Mouse (Mus musculus): Measurements from ENCODE around the gene Sertad4. TPM values are rescaled to one million over a fixed set of nuclear protein-coding genes. Genes with fewer than 3 reads are reported as not detected.

Gene Sertad4
- polyA plus RNA-seq, 1 experiment from 2014 or later, result 9.4 TPM

DNA sequence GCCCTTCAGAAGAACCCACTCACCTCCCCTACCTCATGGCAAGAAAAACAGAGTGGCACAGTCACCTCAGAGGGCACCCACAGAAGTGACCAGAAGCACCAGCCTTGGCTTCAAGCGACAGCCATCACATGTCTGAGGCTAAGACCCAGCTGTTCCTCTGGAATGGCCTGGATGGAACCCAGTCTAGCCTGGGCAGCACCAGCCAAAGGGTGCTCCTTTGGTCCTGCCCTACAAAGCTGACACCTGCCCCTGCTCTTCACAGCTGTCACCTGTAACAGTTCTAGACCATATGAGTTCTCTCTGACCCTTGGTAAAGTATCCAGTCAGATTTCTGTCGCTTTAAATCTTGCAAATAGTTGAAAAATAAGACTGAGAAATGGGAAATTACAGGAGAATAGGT is 14.9 kb downstream of the Sertad4 start:
- no peaks in the 10 kb centered on the region for H3K9me3 ChIP-seq (ENCODE audit: control insufficient read depth, low read length)
- ATAC-seq (ENCODE audit: low read depth), result no peak
- no peak overlapping the region for H3K4me3 ChIP-seq (ENCODE audit: low read length)
- 72% methylated on average over 2 of the region's 2 CpGs for WGBS
- no peak overlapping the region for H3K4me2 ChIP-seq (ENCODE audit: low read depth, low read length)
- H3K27me3 ChIP-seq (ENCODE audit: control insufficient read depth, insufficient read depth, low read depth, low read length), result no peaks in the 10 kb centered on the region
- H3K36me3 ChIP-seq (ENCODE audit: control insufficient read depth, insufficient read depth, low read length), result peaks cover 3% of the 10 kb centered on the region
- H3K9ac ChIP-seq (ENCODE audit: low read length), result no peak overlapping the region
- no peaks in the 10 kb centered on the region; the same call in 1 of the 2 replicates for H3K4me1 ChIP-seq (replicated peaks; ENCODE audit: control insufficient read depth, insufficient read depth, low read length)
- H3K27ac ChIP-seq (ENCODE audit: low read length), result no peak overlapping the region

DNA sequence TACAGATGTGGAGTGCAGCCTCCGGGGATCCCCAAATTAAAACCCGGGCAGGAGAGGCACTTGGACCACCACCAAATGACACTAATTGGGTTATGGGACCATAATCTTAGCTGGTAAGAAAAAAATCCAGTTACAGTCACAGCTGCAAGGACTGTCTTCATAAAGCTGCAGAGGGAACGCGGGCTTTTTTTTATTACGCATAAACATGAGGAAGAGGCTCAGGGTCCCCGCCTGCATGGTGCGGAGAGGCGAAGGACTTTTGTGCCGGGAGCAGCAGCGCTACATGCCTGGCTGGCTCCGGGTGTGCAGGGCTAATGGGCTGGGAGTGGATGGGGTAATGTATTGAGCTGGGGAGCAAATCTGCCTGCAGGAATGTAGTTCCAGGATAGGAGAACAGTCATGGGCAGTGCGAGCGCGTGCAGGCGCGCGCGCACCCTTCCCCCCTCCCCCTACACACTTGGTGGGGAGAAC is 20.3 kb downstream of the Sertad4 start:
- H3K4me1 ChIP-seq (replicated peaks; ENCODE audit: control insufficient read depth, insufficient read depth, low read length), result peaks cover 23% of the 10 kb centered on the region
- peak overlapping the region; percentile 94 for H3K4me2 ChIP-seq (ENCODE audit: low read depth, low read length)
- no peaks in the 10 kb centered on the region for H3K9me3 ChIP-seq (ENCODE audit: control insufficient read depth, low read length)
- H3K27ac ChIP-seq (ENCODE audit: low read length), result peak overlapping the region; percentile 71
- H3K27me3 ChIP-seq (ENCODE audit: control insufficient read depth, insufficient read depth, low read depth, low read length), result peaks cover 16% of the 10 kb centered on the region
- peak; percentile 55 for ATAC-seq (ENCODE audit: low read depth)
- H3K36me3 ChIP-seq (ENCODE audit: control insufficient read depth, insufficient read depth, low read length), result no peaks in the 10 kb centered on the region
- peak overlapping the region; percentile 73 for H3K9ac ChIP-seq (ENCODE audit: low read length)
- peak overlapping the region; percentile 56 for H3K4me3 ChIP-seq (ENCODE audit: low read length)
- 5% methylated on average over 18 of the region's 18 CpGs for WGBS

DNA sequence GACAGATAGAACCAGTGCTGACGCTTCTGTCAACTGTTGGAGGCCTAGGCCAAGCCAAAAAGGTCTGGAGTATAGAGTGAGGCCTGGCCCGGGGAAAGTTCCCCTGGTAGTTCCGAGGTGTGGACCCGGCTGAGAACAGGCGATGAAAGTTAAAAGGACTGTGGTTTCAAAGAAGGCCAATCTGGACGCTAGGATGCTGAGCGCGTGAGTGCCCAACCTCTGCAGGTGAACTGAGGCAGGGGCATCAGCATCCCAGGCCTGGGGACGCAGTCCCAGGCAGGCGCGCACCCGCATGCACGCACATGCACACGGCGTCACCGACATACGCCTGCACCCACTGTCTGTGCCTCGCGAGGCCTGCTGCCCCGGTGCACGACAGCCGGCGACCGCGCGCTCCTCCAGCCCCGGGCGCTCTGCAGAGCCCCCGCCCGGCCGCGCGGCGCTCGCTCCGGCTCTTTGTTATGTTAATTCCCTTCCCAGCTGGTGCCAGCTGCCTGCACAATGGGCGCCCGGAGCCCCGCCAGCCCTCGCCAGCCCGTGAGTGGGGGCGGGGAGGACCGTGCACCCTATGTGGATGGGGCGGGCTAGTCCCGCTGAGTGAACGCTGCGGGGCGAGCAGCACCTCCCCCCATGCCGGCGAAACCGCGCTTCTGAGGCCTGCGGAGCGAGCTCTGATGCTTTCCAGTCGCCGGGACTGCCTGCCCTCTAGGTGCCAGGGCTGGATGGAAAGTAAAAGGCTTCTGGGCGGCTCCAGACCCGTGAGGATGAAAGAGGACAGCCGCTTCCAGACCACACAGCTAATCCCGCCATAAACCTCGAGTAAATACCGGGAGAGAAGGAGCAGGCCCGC is 21.0 kb downstream of the Sertad4 start:
- Histone ChIP-seq H3K4me2 (ENCODE audit: low read depth, low read length) (peak overlapping the region; percentile 94), H3K4me3 (ENCODE audit: low read length) (peak overlapping the region; percentile 56), H3K9ac (ENCODE audit: low read length) (peak overlapping the region; percentile 73), H3K4me1 (replicated peaks; ENCODE audit: control insufficient read depth, insufficient read depth, low read length) (peaks cover 23% of the 10 kb centered on the region), H3K27ac (ENCODE audit: low read length) (peak overlapping the region; percentile 71), H3K36me3 (ENCODE audit: control insufficient read depth, insufficient read depth, low read length) (no peaks in the 10 kb centered on the region), H3K27me3 (ENCODE audit: control insufficient read depth, insufficient read depth, low read depth, low read length) (peaks cover 16% of the 10 kb centered on the region), H3K9me3 (ENCODE audit: control insufficient read depth, low read length) (no peaks in the 10 kb centered on the region)
- ATAC-seq (ENCODE audit: low read depth), result peak; percentile 83
- 4% methylated on average over 59 of the region's 63 CpGs for WGBS

DNA sequence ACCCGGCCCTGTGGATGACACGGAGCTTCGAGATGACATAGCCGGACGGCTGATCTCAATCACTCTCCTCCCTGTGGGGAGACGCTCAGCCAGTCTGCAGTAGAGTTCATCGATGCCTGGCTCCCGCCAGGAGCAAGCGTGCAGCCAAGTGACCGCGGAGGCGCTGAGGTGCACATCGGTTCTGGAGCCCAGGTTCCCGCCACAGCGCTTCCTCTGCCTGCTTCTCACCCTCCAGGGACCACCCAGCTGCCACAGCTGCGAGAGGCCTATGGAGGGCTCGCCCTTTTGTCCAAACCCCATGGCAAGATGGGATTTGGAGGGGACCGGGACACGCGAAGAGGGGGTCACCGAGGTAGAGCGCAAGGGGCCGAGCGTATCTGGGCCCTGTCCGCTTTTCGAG is 22.0 kb downstream of the Sertad4 start:
- Histone ChIP-seq H3K4me3 (ENCODE audit: low read length) (no peak overlapping the region), H3K36me3 (ENCODE audit: control insufficient read depth, insufficient read depth, low read length) (no peaks in the 10 kb centered on the region), H3K9me3 (ENCODE audit: control insufficient read depth, low read length) (no peaks in the 10 kb centered on the region), H3K4me1 (replicated peaks; ENCODE audit: control insufficient read depth, insufficient read depth, low read length) (peaks cover 23% of the 10 kb centered on the region), H3K27me3 (ENCODE audit: control insufficient read depth, insufficient read depth, low read depth, low read length) (peaks cover 16% of the 10 kb centered on the region), H3K27ac (ENCODE audit: low read length) (no peak overlapping the region), H3K4me2 (ENCODE audit: low read depth, low read length) (no peak overlapping the region), H3K9ac (ENCODE audit: low read length) (no peak overlapping the region; the same call in 1 of the 2 replicates)
- 36% methylated on average over 26 of the region's 26 CpGs for WGBS
- no peak for ATAC-seq (ENCODE audit: low read depth)

DNA sequence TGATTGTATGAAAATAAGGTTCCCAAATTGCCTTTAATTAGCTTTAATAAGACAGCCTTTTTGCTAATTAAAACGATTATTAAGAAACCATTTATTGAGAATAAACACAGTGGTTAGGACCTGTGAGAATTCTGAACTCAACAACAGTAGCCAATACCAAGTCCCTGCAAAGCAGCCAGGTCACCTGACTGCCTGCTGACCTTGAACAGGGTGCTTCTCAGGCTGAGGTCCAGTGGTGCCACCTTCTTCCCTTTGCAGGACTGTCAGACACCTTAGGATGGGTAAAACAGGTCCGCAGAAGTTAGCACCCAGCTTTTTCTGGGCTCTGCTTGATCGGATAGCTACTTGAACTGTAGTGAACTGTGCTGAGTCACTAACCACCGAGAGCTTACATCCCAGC is 22.5 kb downstream of the Sertad4 start:
- Histone ChIP-seq H3K27ac (ENCODE audit: low read length) (no peak overlapping the region), H3K4me1 (replicated peaks; ENCODE audit: control insufficient read depth, insufficient read depth, low read length) (peaks cover 23% of the 10 kb centered on the region), H3K27me3 (ENCODE audit: control insufficient read depth, insufficient read depth, low read depth, low read length) (peaks cover 16% of the 10 kb centered on the region), H3K4me2 (ENCODE audit: low read depth, low read length) (no peak overlapping the region), H3K4me3 (ENCODE audit: low read length) (no peak overlapping the region), H3K9me3 (ENCODE audit: control insufficient read depth, low read length) (no peaks in the 10 kb centered on the region), H3K36me3 (ENCODE audit: control insufficient read depth, insufficient read depth, low read length) (no peaks in the 10 kb centered on the region), H3K9ac (ENCODE audit: low read length) (no peak overlapping the region)
- WGBS, result 49% methylated on average over 4 of the region's 4 CpGs
- ATAC-seq (ENCODE audit: low read depth), result no peak

DNA sequence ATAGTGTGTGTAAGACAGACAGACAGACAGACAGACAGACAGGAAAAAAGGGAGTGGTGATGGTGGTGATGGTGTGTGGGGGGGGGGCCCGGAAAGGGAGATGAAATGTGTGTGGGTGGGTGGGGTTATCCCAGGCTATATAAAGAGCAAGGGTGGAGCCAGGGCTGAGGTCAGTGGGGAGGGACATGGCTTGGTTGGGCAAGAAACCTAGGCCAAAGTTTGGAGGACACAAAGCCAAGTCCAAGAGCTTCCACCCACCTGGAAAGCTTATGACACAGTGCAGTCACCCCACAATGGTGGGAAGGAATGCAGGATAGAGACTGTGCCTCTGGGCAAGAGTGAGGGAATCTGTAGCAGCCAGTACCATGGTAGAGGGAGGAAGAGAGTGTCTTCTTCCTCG is 23.2 kb downstream of the Sertad4 start:
- H3K4me1 ChIP-seq (replicated peaks; ENCODE audit: control insufficient read depth, insufficient read depth, low read length), result peaks cover 23% of the 10 kb centered on the region
- 56% methylated on average over 2 of the region's 2 CpGs for WGBS
- H3K9ac ChIP-seq (ENCODE audit: low read length), result no peak overlapping the region
- H3K9me3 ChIP-seq (ENCODE audit: control insufficient read depth, low read length), result no peaks in the 10 kb centered on the region
- H3K4me3 ChIP-seq (ENCODE audit: low read length), result no peak overlapping the region
- H3K36me3 ChIP-seq (ENCODE audit: control insufficient read depth, insufficient read depth, low read length), result no peaks in the 10 kb centered on the region
- H3K27ac ChIP-seq (ENCODE audit: low read length), result no peak overlapping the region
- no peak for ATAC-seq (ENCODE audit: low read depth)
- H3K27me3 ChIP-seq (ENCODE audit: control insufficient read depth, insufficient read depth, low read depth, low read length), result peaks cover 16% of the 10 kb centered on the region
- no peak overlapping the region for H3K4me2 ChIP-seq (ENCODE audit: low read depth, low read length)

DNA sequence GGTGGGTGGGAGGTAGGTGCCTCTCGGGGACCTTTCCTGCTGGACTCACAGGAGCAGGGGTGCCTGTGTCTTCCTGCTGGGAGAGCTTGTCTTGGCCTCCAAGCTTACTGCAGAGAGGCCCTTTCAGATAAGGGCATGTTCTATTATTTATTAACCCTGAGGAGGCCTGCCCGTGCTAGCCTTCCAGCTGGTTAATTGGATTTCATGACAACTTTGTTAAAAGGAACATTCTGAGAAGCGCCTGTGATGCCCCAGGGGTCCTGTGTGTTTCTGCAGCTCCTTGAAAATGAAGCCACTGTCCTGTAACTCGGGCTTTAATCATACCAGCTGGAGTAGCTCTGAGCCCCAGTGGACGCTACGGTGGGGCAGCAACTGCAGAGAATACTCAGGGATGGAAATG is 25.1 kb downstream of the Sertad4 start:
- Histone ChIP-seq H3K9me3 (ENCODE audit: control insufficient read depth, low read length) (no peaks in the 10 kb centered on the region), H3K4me1 (replicated peaks; ENCODE audit: control insufficient read depth, insufficient read depth, low read length) (peaks cover 22% of the 10 kb centered on the region), H3K27me3 (ENCODE audit: control insufficient read depth, insufficient read depth, low read depth, low read length) (peaks cover 16% of the 10 kb centered on the region), H3K36me3 (ENCODE audit: control insufficient read depth, insufficient read depth, low read length) (no peaks in the 10 kb centered on the region), H3K27ac (ENCODE audit: low read length) (peak overlapping the region; percentile 62), H3K9ac (ENCODE audit: low read length) (no peak overlapping the region), H3K4me2 (ENCODE audit: low read depth, low read length) (no peak overlapping the region), H3K4me3 (ENCODE audit: low read length) (no peak overlapping the region)
- WGBS, result 23% methylated on average over 6 of the region's 6 CpGs
- no peak for ATAC-seq (ENCODE audit: low read depth)

DNA sequence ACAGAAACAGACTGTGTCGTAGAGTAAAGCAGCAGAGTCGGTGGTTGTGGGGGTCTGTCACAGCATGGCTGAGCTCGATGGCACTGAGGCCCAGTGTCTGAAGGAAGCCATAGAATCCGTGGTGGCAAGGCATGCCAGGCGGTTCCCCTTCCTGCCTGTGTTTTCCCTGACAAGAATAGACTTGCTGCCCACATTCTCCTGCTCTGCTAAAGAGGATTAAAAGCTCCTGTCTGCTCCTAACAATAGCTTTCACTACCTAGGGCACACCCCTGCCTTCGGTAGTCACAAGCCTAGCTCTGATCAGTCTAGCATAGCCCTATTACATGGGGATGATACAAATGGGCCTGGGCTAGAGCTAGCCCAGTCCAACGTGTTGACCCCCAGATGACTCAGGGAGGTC is 26.6 kb downstream of the Sertad4 start:
- Histone ChIP-seq H3K27me3 (ENCODE audit: control insufficient read depth, insufficient read depth, low read depth, low read length) (peaks cover 11% of the 10 kb centered on the region), H3K9ac (ENCODE audit: low read length) (no peak overlapping the region), H3K9me3 (ENCODE audit: control insufficient read depth, low read length) (no peaks in the 10 kb centered on the region), H3K36me3 (ENCODE audit: control insufficient read depth, insufficient read depth, low read length) (no peaks in the 10 kb centered on the region), H3K4me3 (ENCODE audit: low read length) (no peak overlapping the region), H3K4me2 (ENCODE audit: low read depth, low read length) (no peak overlapping the region), H3K4me1 (replicated peaks; ENCODE audit: control insufficient read depth, insufficient read depth, low read length) (peaks cover 12% of the 10 kb centered on the region), H3K27ac (ENCODE audit: low read length) (no peak overlapping the region)
- 65% methylated on average over 7 of the region's 7 CpGs for WGBS
- no peak for ATAC-seq (ENCODE audit: low read depth)

DNA sequence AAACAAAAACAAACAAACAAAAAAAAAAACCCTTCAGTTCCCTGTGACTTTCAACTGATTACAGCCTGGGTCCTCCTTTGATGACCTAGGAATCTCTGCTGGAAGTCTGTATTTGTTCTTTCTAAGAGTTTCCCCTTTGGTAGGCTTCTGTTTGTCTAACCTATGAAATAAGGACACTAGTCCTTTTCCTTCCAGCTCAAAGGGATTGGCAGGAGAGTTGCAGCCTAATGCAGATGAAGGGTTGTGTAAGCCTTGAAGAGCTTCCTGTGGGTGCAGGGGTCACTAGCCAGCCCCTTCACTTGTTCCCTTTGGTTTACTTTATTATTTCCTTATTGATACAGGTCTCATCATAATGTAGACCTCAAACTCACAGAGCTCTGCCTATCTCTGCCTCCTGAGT is 27.6 kb downstream of the Sertad4 start:
- Histone ChIP-seq H3K9ac (ENCODE audit: low read length) (no peak overlapping the region), H3K36me3 (ENCODE audit: control insufficient read depth, insufficient read depth, low read length) (no peaks in the 10 kb centered on the region), H3K4me3 (ENCODE audit: low read length) (no peak overlapping the region), H3K9me3 (ENCODE audit: control insufficient read depth, low read length) (no peaks in the 10 kb centered on the region), H3K27me3 (ENCODE audit: control insufficient read depth, insufficient read depth, low read depth, low read length) (peaks cover 2% of the 10 kb centered on the region; the same call in 1 of the 2 replicates), H3K27ac (ENCODE audit: low read length) (no peak overlapping the region), H3K4me1 (replicated peaks; ENCODE audit: control insufficient read depth, insufficient read depth, low read length) (peaks cover 17% of the 10 kb centered on the region), H3K4me2 (ENCODE audit: low read depth, low read length) (no peak overlapping the region)
- ATAC-seq (ENCODE audit: low read depth), result no peak
